Mouse (Mus musculus) urinary bladder, postnatal 14 days (tissue): ENCODE measurements at regions not wholly inside any gene's neighbourhood (a gene's known extent, or its start where the extent isn't known, plus 50 kb on each side); places are given as distances from the start of the nearest gene placed in this dataset.

Source experiments
- DNase-seq: peaks from one replicate; pipeline ENCODE4 v3.0.0; 2021; ENCODE audit warnings: low spot score

DNA sequence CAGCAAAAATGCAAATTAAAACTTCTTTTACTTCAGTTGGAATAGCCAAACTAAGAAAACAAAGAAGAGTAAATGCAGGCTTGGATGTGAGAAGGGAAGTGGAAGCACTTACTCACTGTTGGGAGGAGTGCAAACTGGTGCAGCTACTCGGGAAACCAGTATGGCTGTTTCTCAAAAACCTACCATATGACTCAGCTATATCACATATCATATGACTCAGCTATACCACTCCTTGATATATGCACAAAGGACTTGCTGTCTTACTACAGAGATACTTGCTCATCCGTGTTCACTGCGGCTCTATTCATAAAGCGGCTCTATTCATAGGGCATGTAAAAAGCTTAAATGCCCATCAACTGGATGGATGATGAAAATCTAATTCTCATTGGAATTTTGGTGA is 59.5 kb upstream of the Fam19a1 start:
- no peak for DNase-seq

- no peak for DNase-seq
Observed at GRCm38 (mm10) chr6:96057011-96057410, 55.9 kb upstream of the Fam19a1 start.

GRCm38 (mm10) chr6:96057575-96058159 is 55.3 kb upstream of the Fam19a1 start:
- DNase-seq: no peak

DNA sequence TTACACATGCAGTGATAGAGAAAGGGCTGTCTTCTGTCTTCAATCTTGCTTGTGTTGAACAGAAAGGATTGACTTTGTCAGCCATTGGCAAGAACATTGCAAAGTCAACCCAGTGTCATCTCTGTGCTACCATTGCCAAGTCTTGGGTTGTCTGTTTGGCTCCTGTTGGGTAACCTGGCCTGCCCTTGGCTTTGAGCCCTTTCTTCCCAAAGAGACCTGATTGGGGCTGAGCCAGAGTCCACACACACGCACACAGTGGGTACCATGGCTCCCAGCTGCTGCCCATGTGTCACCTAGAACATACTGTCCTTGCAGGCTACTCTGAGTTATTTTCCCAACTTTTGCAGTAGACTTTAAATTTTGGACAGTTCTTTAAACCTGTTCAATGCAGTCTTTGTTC is 51.0 kb upstream of the Fam19a1 start:
- DNase-seq: no peak
